In the genomic region with DNA sequence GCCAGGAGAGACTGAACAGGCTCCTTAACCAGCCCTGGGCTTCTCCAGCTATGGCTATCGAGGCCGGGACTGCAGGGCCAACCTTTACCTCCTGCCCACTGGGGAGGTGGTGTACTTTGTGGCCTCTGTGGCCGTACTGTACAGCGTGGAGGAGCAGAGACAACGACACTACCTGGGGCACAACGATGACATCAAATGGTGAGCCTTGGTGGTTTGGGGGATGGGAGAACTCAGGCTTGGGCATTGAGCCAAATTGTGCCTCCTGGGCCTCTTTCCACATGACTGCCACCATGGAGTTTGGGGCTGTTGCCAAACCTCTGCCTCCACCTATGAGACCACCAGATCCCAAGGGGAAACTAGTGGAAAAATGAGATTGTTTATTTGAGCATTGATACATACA, we compare ENCODE assay signal across 11 mouse cellular contexts. TPM values are rescaled to one million over a fixed set of nuclear protein-coding genes. Genes with fewer than 3 reads are reported as not detected.
A peak's percentile ranks its signal among the peaks of the same experiment; 100 is the strongest.
DNase-seq lines count a peak whose midpoint lies in the region; ATAC-seq and TF ChIP-seq lines count a peak whose summit lies in the region.
"Had no signal": no experiment of that assay in that cellular context is flagged by ENCODE, and none has a peak within 500 bp of the region (broad histone marks: within the 10 kb centered on the region; RNA-seq: fewer than 3 reads in every experiment).

No protein-coding gene starts in this region.

- no peak for TF ChIP-seq POLR2A in kidney, adult 2 months (IDR thresholded peaks at IDR 0.05; ENCODE audit: low read depth, low read length)

- peaks cover 23% of the 10 kb centered on the region for H3K36me3 ChIP-seq in forebrain, embryonic 12.5 days (replicated peaks)
- no peaks in the 10 kb centered on the region for H3K36me3 ChIP-seq in kidney, adult 2 months (ENCODE audit: control insufficient read depth, insufficient read depth, low read length)

- H3K4me1 ChIP-seq in forebrain, embryonic 12.5 days, result peaks cover 37% of the 10 kb centered on the region
- peaks cover 13% of the 10 kb centered on the region for H3K4me1 ChIP-seq in kidney, adult 2 months (ENCODE audit: control insufficient read depth, insufficient read depth, low read length)

- ATAC-seq in forebrain, embryonic 12.5 days (ENCODE audit: low FRiP score), result peak; percentile 70

- H3K9me3 ChIP-seq in forebrain, embryonic 12.5 days, result no peaks in the 10 kb centered on the region

- H3K27ac ChIP-seq in forebrain, embryonic 12.5 days, result peak overlapping the region; percentile 85
- peak overlapping the region; percentile 42 for H3K27ac ChIP-seq in kidney, adult 2 months (ENCODE audit: insufficient read depth, low read depth, low read length)

- H3K9ac ChIP-seq in forebrain, embryonic 12.5 days, result no peak overlapping the region

- peak overlapping the region; percentile 8; the same call in 1 of the 2 replicates for H3K4me3 ChIP-seq in forebrain, embryonic 12.5 days (replicated peaks)
- H3K4me3 ChIP-seq in kidney, adult 2 months (ENCODE audit: insufficient read depth, low read depth, low read length), result no peak overlapping the region

- peaks cover 14% of the 10 kb centered on the region for H3K27me3 ChIP-seq in forebrain, embryonic 12.5 days
- no peaks in the 10 kb centered on the region for H3K27me3 ChIP-seq in kidney, adult 2 months (replicated peaks; ENCODE audit: control insufficient read depth, insufficient read depth, low read length)

- intact Hi-C loops in left cerebral cortex, postnatal 4 days (cut with DNase I), result no loop called here
- intact Hi-C loops in left cerebral cortex, postnatal 14 days (cut with DNase I), result no loop called here

- 55% methylated on average over 6 of the region's 6 CpGs for WGBS in forebrain, embryonic 12.5 days
- WGBS in kidney, adult 2 months, result 27% methylated on average over 6 of the region's 6 CpGs

- peak; percentile 45 for DNase-seq in left cerebral cortex, postnatal 4 days
- no peak for DNase-seq in left cerebral cortex, postnatal 14 days (ENCODE audit: low spot score in 2 of 2)
- DNase-seq in kidney, adult 2 months, result peak; percentile 49
- DNase-seq in retina, embryonic 14.5 days (ENCODE audit: low spot score), result peak; percentile 68
- no peak for DNase-seq in urinary bladder, postnatal 14 days (ENCODE audit: low spot score)
- DNase-seq in adrenal gland, postnatal 36 days, result no peak
- DNase-seq: cerebellum, adult 8-10 months; gastrocnemius, postnatal 14 days; spleen, adult 18-20 months had no signal

- no peak for TF ChIP-seq CTCF in kidney, adult 2 months (conservative IDR thresholded peaks at IDR 0.05; ENCODE audit: insufficient read depth, insufficient read length, low read depth, low read length)

- peak overlapping the region; percentile 30 for H3K4me2 ChIP-seq in forebrain, embryonic 12.5 days

RNA-seq across cellular contexts. Expression of gene Eml2, which starts 8.5 kb away (rescaled TPM):
- total RNA-seq in left cerebral cortex, postnatal 4 days (2021), result 100 to 1,000 TPM; 102 to 106 TPM
- total RNA-seq in left cerebral cortex, postnatal 14 days (2021), result 100 to 1,000 TPM; 167 to 183 TPM
- polyA plus RNA-seq in forebrain, embryonic 12.5 days (2016; fragmentation: Nextera tagmentation; extraction: Ambion mirVana), result 5.8 and 6.5 TPM in 2 replicates
- polyA plus RNA-seq in kidney, adult 2 months (2012; rRNA removed), result 38.8 and 39.0 TPM in 2 replicates
- total RNA-seq in adrenal gland, postnatal 36 days (2021), result 10 to 100 TPM; 45.2 to 65.2 TPM

RNA-seq across cellular contexts. Expression of gene Gipr, which starts 18.8 kb away (rescaled TPM):
- 10 to 100 TPM; 22.7 to 25.8 TPM for total RNA-seq in left cerebral cortex, postnatal 4 days (2021)
- 1 to 10 TPM; 1.6 to 2.8 TPM for total RNA-seq in left cerebral cortex, postnatal 14 days (2021)
- 1.1 and 1.3 TPM in 2 replicates for polyA plus RNA-seq in forebrain, embryonic 12.5 days (2016; fragmentation: Nextera tagmentation; extraction: Ambion mirVana)
- polyA plus RNA-seq in kidney, adult 2 months (2012; rRNA removed), result 0.13 and 0.20 TPM in 2 replicates
- under 1 TPM; 0.40 to 0.56 TPM for total RNA-seq in adrenal gland, postnatal 36 days (2021)
- total RNA-seq: megakaryocyte-erythroid progenitor cell, adult 5-6 weeks had no signal

RNA-seq across cellular contexts. Expression of gene Gpr4, which starts 27.6 kb away (rescaled TPM):
- total RNA-seq in left cerebral cortex, postnatal 4 days (2021), result 1 to 10 TPM; 3.5 to 4.3 TPM
- total RNA-seq in left cerebral cortex, postnatal 14 days (2021), result 1 to 10 TPM; 5.2 to 5.5 TPM
- polyA plus RNA-seq in forebrain, embryonic 12.5 days (2016; fragmentation: Nextera tagmentation; extraction: Ambion mirVana), result 1.6 and 1.7 TPM in 2 replicates
- 10.1 and 10.8 TPM in 2 replicates for polyA plus RNA-seq in kidney, adult 2 months (2012; rRNA removed)
- 10 to 100 TPM in 1 of 2 experiments, 1 to 10 TPM in 1; 5.9 to 12.9 TPM for total RNA-seq in adrenal gland, postnatal 36 days (2021)
- total RNA-seq: megakaryocyte-erythroid progenitor cell, adult 5-6 weeks had no signal

RNA-seq across cellular contexts. Expression of gene Snrpd2, which starts 35.2 kb away (rescaled TPM):
- total RNA-seq in left cerebral cortex, postnatal 4 days (2021), result 100 to 1,000 TPM; 126 to 130 TPM
- total RNA-seq in left cerebral cortex, postnatal 14 days (2021), result 10 to 100 TPM; 84.3 to 88.7 TPM
- 148 and 153 TPM in 2 replicates for polyA plus RNA-seq in forebrain, embryonic 12.5 days (2016; fragmentation: Nextera tagmentation; extraction: Ambion mirVana)
- polyA plus RNA-seq in kidney, adult 2 months (2012; rRNA removed), result 34.8 and 42.2 TPM in 2 replicates
- 100 to 1,000 TPM in 1 of 2 experiments, 10 to 100 TPM in 1; 96.5 to 105 TPM for total RNA-seq in adrenal gland, postnatal 36 days (2021)

RNA-seq across cellular contexts. Expression of gene Qpctl, which starts 35.7 kb away (rescaled TPM):
- total RNA-seq in left cerebral cortex, postnatal 4 days (2021), result 10 to 100 TPM; 17.6 to 19.9 TPM
- total RNA-seq in left cerebral cortex, postnatal 14 days (2021), result 10 to 100 TPM; 19.6 to 21.9 TPM
- 14.4 and 14.7 TPM in 2 replicates for polyA plus RNA-seq in forebrain, embryonic 12.5 days (2016; fragmentation: Nextera tagmentation; extraction: Ambion mirVana)
- polyA plus RNA-seq in kidney, adult 2 months (2012; rRNA removed), result 11.9 and 12.1 TPM in 2 replicates
- 10 to 100 TPM; 17.4 to 18.8 TPM for total RNA-seq in adrenal gland, postnatal 36 days (2021)

Comparison
In these comparisons a context has a peak if more than half of its experiments do, and no peak if none do; other contexts are left out.
1. DNase-seq: peak in left cerebral cortex, postnatal 4 days (single experiment), kidney, adult 2 months (single experiment) and retina, embryonic 14.5 days (single experiment); none in left cerebral cortex, postnatal 14 days (0 of 2), urinary bladder, postnatal 14 days (single experiment) and adrenal gland, postnatal 36 days (0 of 2).
2. RNA of gene Gipr, which starts 18.8 kb away (total RNA-seq): 22.7 to 25.8 TPM in left cerebral cortex, postnatal 4 days; 1.6 to 2.8 TPM in left cerebral cortex, postnatal 14 days and 0.40 to 0.56 TPM in adrenal gland, postnatal 36 days; every median in the first group is over 4 times any median in the second.